Mouse (Mus musculus) hindbrain, embryonic 10.5 days (tissue): ENCODE measurements at regions not wholly inside any gene's neighbourhood (a gene's known extent, or its start where the extent isn't known, plus 50 kb on each side); places are given as distances from the start of the nearest gene placed in this dataset.

Experiments
- DNase-seq: peaks from one replicate; pipeline ENCODE4 v3.0.0-alpha.2; 2017; ENCODE audit warnings: low spot score
- H3K27ac ChIP-seq: fragments of 300-500 bp; sonication (generic); 2 replicates; pipeline ENCODE4 v1.5.1; 2016; ENCODE audit warnings: mild to moderate bottlenecking, moderate library complexity
- H3K27me3 ChIP-seq: fragments of 300-500 bp; sonication (generic); 2 replicates; pipeline ENCODE4 v1.6.1; 2016; ENCODE audit warnings: mild to moderate bottlenecking; ENCODE audit not compliant: poor library complexity, insufficient read depth, severe bottlenecking
- H3K36me3 ChIP-seq: fragments of 300-500 bp; sonication (generic); 2 replicates; pipeline ENCODE4 v1.6.1; 2016; ENCODE audit warnings: mild to moderate bottlenecking, moderate library complexity
- H3K4me1 ChIP-seq: fragments of 300-500 bp; sonication (generic); replicated peaks from 2 replicates; pipeline ENCODE4 v1.6.1; 2016; ENCODE audit warnings: mild to moderate bottlenecking
- H3K4me3 ChIP-seq: fragments of 300-500 bp; sonication (generic); 2 replicates; pipeline ENCODE4 v1.5.1; 2016; ENCODE audit warnings: mild to moderate bottlenecking, moderate library complexity
- H3K9me3 ChIP-seq: fragments of 300-500 bp; sonication (generic); 2 replicates; pipeline ENCODE4 v1.6.1; 2016; ENCODE audit warnings: mild to moderate bottlenecking, moderate library complexity
- WGBS: fragments of 180-500 bp; shearing (Covaris S2); methylation state at CpG from one replicate; pipeline ENCODE4 v1.1.7; 2016; 5-methylcytosine and 5-hydroxymethylcytosine counted together

DNA sequence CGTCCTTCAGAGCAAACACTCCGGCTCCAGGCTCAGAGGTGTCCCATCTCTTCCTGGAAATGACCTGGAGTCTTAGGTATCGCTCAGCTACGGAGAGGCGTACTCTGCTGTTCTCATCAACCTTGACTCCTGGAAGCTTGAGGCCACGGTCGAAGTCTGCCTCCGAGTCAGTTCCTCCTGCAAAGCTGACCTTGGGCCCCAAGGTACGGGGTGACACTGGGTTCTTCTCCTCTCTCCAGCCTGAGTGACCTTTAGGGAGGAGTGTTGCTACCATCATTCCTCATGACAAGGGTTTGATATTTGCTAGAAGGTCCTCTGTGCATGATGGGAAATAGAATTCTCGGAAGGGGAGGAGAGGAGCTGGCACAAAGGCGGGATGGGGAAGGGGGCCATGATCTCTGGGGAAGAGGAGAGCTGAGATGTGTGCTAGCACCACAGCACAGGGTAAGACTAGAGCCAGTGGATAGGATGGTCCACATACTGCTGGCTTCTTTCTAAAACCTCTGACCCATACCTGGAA, 469.0 kb downstream of the Rps24 start:
- Histone ChIP-seq H3K36me3 (no peaks in the 10 kb centered on the region), H3K9me3 (no peaks in the 10 kb centered on the region), H3K4me1 (peaks cover 18% of the 10 kb centered on the region), H3K27me3 (0 out of 2 replicates have a peak, but pooled peaks cover 3% of the 10 kb centered on the region), H3K4me3 (no peak overlapping the region), H3K27ac (no peak overlapping the region)
- DNase-seq: no peak
- 88% methylated on average over 11 of the region's 11 CpGs for WGBS

DNA sequence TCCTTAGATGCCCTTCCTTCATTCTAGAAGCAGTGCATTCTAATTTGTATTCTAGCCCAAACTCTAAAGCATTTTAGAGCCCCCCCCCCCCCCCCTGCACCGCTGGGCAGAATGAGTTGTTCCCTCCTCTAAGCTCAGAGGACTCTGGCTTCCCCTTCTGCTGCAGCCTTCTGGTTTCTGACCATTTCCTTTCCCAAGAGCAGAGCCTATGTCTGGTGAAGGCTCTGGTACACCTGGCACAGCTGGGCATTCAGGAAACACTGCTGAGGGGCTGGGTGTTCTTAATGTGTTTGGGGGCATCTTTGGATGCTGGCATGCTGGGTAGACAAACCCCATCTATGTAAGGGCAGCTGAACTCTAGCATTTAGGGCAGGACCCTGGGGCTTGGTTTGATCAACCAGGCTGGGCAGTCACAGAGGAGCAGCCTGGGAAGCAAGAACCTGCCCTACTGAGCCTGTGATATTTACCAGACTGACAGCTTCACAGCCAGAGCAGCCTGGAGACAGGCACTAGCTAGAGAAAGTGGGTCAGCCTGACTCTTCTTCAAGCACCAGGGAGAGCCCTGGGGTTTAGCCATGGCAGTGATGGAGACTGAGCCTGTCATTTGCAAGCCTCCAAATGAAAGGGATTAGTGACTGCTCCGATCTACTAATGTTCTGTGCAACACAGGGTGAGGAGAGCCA, 469.7 kb downstream of the Rps24 start:
- peaks cover 19% of the 10 kb centered on the region for H3K4me1 ChIP-seq
- DNase-seq: no peak
- no peaks in the 10 kb centered on the region for H3K36me3 ChIP-seq
- H3K27me3 ChIP-seq: 0 out of 2 replicates have a peak, but pooled peaks cover 3% of the 10 kb centered on the region
- WGBS: 84% methylated on average over 2 of the region's 2 CpGs
- H3K27ac ChIP-seq: no peak overlapping the region
- H3K4me3 ChIP-seq: no peak overlapping the region
- no peaks in the 10 kb centered on the region for H3K9me3 ChIP-seq

DNA sequence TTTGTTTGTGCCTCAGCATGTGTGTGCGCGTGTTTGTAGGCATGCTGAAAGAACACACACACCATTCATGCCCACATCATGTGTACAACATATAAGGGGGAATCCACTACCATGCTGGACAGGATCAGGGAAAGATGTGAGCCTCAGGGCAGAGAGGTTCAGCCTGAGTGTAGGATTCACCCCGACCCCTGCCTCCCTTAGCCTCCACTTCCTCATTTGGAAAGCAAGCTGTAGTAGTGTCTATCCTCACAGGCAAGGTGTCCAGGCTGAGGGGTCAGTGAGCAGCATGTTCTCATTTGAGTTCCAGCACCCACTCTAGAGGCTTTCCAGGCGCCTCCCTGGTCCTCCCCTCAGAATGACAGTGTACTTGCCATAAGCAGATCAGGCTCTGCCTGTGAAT, 470.5 kb downstream of the Rps24 start:
- H3K9me3 ChIP-seq: no peaks in the 10 kb centered on the region
- peaks cover 19% of the 10 kb centered on the region for H3K4me1 ChIP-seq
- H3K36me3 ChIP-seq: no peaks in the 10 kb centered on the region
- no peak for DNase-seq
- WGBS: 82% methylated on average over 4 of the region's 4 CpGs
- H3K27me3 ChIP-seq: 0 out of 2 replicates have a peak, but pooled peaks cover 3% of the 10 kb centered on the region
- H3K27ac ChIP-seq: no peak overlapping the region
- no peak overlapping the region for H3K4me3 ChIP-seq

DNA sequence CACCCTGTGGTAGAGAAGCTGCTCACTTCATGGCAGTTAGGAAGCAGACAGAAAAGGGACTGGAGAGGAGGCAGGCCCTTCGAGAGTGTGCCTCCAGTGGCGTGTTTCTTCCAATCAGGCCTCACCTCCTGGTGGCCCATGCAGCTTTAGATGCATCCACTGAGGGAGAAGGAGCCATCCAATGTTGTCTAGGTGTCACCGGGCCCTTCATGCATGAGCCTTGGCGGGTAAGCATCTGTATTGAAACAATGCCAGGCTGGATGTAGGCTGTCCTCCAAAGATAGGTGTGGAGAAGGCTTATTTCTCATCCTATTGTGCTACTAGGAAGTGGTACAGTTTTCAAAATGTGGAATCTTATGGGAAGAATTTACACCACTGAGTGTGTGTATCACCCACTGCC, 471.9 kb downstream of the Rps24 start:
- H3K4me1 ChIP-seq: peaks cover 19% of the 10 kb centered on the region
- no peak for DNase-seq
- 82% methylated on average over 4 of the region's 4 CpGs for WGBS

DNA sequence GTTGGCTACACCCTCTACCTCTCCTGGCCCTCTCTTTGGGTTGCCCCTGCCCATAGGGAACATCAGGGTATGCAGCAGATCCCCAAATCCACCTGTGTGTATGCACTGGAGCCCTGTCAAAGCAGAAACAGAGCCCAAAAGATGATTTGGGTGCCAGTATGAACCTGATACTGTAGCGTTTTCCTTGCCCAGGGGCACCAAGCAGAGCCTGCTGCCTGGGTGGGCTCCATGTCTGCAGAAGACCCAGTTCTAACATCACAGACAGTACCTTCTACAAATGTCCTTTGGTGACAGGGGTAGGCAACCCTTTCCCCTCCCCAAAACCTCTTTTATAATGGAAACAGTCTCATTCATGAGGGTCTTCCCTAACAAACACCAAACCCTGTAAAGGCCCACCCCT, 472.5 kb downstream of the Rps24 start:
- no peaks in the 10 kb centered on the region for H3K9me3 ChIP-seq
- H3K27me3 ChIP-seq: 0 out of 2 replicates have a peak, but pooled peaks cover 3% of the 10 kb centered on the region
- H3K27ac ChIP-seq: no peak overlapping the region
- WGBS: 74% methylated on average over 1 of the region's 1 CpGs
- peaks cover 19% of the 10 kb centered on the region for H3K4me1 ChIP-seq
- H3K36me3 ChIP-seq: no peaks in the 10 kb centered on the region
- DNase-seq: no peak
- H3K4me3 ChIP-seq: no peak overlapping the region

More for the DNA sequence above, 471.9 kb downstream of the Rps24 start:
- Histone ChIP-seq H3K36me3 (no peaks in the 10 kb centered on the region), H3K27ac (no peak overlapping the region), H3K27me3 (0 out of 2 replicates have a peak, but pooled peaks cover 3% of the 10 kb centered on the region), H3K9me3 (no peaks in the 10 kb centered on the region), H3K4me3 (no peak overlapping the region)

DNA sequence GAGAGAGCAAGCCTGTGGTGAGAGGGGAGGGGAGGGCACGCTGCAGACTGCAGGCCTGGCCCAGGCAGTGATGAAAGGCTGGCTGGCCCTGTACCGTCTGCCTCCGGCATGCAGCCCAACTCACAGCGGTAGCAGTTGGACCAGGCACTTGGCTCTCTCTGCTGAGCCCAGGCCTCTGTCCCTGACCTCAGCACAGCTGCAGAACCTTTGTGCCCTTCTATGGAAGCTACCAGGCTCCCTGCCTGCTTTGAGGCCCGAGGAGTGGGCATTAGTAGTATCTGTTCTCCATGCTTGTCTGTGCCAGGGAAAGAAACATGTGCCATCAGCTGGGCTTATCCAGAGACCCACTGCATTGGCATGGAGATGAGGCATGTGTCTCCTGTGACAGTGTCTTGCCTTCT, 473.2 kb downstream of the Rps24 start:
- no peak for DNase-seq
- no peaks in the 10 kb centered on the region for H3K9me3 ChIP-seq
- H3K27me3 ChIP-seq: 0 out of 2 replicates have a peak, but pooled peaks cover 3% of the 10 kb centered on the region
- peak overlapping the region; percentile 56; the same call in 1 of the 2 replicates for H3K27ac ChIP-seq
- peaks cover 19% of the 10 kb centered on the region for H3K4me1 ChIP-seq
- H3K4me3 ChIP-seq: no peak overlapping the region
- 32% methylated on average over 5 of the region's 5 CpGs for WGBS
- H3K36me3 ChIP-seq: no peaks in the 10 kb centered on the region

DNA sequence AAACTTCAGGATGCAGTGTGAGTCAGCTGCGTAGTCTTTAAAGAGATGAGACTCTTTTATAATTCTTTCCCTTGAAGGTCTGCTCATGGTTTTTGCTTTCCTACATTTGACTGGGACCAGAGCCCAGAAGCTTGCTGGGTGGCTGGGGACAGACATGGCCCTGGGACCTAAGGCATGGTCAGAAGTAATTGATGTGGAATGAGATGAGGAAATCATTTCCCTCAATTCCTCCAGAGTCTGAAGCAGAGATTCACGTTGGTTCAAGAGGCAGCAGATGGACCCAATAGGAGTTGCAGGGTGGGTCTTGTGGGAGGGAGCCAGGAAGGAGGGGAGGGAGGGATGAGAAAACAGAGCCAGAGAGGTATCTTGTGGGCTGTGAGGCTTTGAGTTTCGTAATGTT, 473.9 kb downstream of the Rps24 start:
- no peaks in the 10 kb centered on the region for H3K9me3 ChIP-seq
- H3K4me3 ChIP-seq: no peak overlapping the region
- 0 out of 2 replicates have a peak, but pooled peaks cover 3% of the 10 kb centered on the region for H3K27me3 ChIP-seq
- no peak overlapping the region for H3K27ac ChIP-seq
- peaks cover 19% of the 10 kb centered on the region for H3K4me1 ChIP-seq
- 77% methylated on average over 3 of the region's 3 CpGs for WGBS
- H3K36me3 ChIP-seq: no peaks in the 10 kb centered on the region
- DNase-seq: no peak

DNA sequence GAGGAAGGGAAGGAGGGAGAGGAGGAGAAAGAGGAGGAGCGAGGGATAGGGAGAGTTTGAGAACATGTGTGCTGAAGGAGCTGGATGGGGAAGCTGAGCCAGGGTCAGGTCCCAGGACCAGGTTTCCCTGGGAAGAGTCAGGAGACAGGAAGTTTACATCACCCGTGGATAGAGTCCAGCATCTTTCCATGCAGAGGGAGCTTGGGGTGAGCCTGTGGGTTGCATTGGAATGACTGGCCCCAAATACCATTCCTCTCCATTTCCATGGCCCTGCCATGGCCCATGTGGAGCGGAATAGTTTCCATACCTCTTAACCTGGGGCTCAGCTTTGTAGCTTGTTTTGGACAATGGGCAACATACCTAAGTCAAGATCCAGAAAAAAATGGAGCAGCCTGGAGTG, 474.8 kb downstream of the Rps24 start:
- Histone ChIP-seq H3K9me3 (no peaks in the 10 kb centered on the region), H3K27ac (no peak overlapping the region), H3K36me3 (no peaks in the 10 kb centered on the region), H3K27me3 (0 out of 2 replicates have a peak, but pooled peaks cover 3% of the 10 kb centered on the region), H3K4me3 (no peak overlapping the region), H3K4me1 (peaks cover 18% of the 10 kb centered on the region)
- 82% methylated on average over 3 of the region's 3 CpGs for WGBS
- DNase-seq: no peak

DNA sequence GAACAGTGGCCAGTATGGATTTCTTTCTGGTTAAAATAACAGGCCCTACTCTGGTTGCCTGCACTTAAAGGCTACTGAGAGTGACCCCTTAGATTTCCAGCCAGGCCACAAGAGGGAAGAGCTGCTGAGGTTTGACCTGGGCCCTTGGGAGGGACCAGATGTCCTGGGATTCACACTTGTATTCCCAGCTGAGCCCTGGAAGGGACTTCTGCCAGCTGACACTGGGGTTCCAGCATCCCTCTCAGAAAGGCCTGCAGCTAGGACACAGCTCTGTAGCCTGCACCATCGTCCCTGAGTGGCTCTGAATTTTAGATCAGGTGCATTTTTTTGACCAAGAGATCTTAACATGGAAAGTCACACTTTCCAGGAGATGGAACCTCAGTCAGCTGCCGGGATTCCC, 482.7 kb downstream of the Rps24 start:
- Histone ChIP-seq H3K4me3 (no peak overlapping the region), H3K4me1 (peaks cover 19% of the 10 kb centered on the region), H3K27me3 (no peaks in the 10 kb centered on the region), H3K36me3 (no peaks in the 10 kb centered on the region), H3K27ac (peak overlapping the region; percentile 35; the same call in 1 of the 2 replicates), H3K9me3 (no peaks in the 10 kb centered on the region)
- no peak for DNase-seq
- 79% methylated on average over 2 of the region's 2 CpGs for WGBS

DNA sequence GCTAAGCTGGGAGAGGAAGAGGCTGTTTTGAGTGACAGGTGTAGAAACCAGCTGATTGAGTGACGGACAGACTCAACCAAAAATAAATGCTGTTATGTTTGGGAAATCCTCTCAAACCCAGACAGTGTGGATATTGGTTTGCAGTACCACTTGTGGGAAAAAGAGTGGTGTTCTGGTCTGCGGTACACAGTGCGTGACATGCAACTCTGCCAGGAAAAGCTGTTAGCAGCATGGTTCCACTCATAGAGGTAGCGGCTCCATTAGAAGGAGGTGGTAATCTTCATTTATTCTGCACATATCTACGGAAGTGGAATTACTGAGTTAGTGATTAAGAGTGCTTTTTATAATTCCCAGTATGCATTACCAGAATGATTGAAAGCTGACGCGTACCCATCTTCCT, 485.4 kb downstream of the Rps24 start:
- no peaks in the 10 kb centered on the region for H3K27me3 ChIP-seq
- WGBS: 93% methylated on average over 7 of the region's 7 CpGs
- no peak for DNase-seq
- peaks cover 11% of the 10 kb centered on the region for H3K4me1 ChIP-seq
- no peak overlapping the region for H3K27ac ChIP-seq
- H3K9me3 ChIP-seq: no peaks in the 10 kb centered on the region
- no peak overlapping the region for H3K4me3 ChIP-seq
- H3K36me3 ChIP-seq: no peaks in the 10 kb centered on the region

DNA sequence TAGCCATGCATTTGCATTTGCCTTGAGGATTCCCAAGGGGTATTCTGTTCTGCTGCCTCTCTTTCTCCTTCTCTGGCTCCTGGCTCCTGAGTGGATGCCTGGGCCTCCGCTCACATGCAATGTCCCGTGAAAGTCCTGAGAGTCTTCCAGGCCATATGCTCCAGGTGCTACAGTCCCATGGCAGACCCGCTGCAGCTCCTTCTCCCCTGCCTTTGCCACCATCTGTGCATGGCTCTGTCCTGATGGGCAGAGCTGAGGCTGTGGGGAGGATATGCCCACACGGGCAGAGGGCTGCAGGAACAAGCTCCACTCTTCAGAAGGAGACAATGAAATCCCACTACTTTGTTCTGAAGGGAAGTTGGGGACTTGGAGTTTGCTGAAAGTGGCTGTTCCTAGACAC, 485.9 kb upstream of the Zmiz1 start:
- no peak overlapping the region for H3K4me3 ChIP-seq
- H3K9me3 ChIP-seq: no peaks in the 10 kb centered on the region
- WGBS: 82% methylated on average over 4 of the region's 4 CpGs
- no peak for DNase-seq
- H3K27me3 ChIP-seq: no peaks in the 10 kb centered on the region
- peaks cover 11% of the 10 kb centered on the region for H3K4me1 ChIP-seq
- H3K27ac ChIP-seq: no peak overlapping the region
- no peaks in the 10 kb centered on the region for H3K36me3 ChIP-seq

DNA sequence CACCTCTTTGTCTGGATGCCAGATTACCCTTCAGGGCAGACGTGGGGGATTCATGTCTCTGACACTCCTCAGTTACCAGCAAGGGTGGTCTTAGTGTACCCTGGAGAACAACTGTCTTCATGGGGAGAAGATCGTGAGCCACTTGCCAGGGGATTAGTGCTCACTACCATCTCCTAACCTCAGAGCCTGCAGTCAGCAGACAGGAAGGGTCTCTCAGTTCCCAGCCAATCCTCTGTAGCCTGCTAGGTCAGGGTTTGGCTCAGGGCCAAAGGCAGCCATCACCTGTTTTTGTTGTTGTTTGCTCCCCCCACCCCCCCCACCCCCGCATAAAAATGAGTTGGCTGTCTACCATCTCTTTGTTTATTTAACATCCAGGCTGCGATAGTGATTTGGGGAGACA, 485.4 kb upstream of the Zmiz1 start:
- WGBS: 69% methylated on average over 4 of the region's 4 CpGs
- H3K4me1 ChIP-seq: peaks cover 11% of the 10 kb centered on the region
- no peaks in the 10 kb centered on the region for H3K9me3 ChIP-seq
- H3K27ac ChIP-seq: 0 out of 2 replicates have a peak overlapping the region, but pooled peaks have one; percentile 50
- H3K27me3 ChIP-seq: no peaks in the 10 kb centered on the region
- DNase-seq: no peak
- no peaks in the 10 kb centered on the region for H3K36me3 ChIP-seq
- H3K4me3 ChIP-seq: no peak overlapping the region

DNA sequence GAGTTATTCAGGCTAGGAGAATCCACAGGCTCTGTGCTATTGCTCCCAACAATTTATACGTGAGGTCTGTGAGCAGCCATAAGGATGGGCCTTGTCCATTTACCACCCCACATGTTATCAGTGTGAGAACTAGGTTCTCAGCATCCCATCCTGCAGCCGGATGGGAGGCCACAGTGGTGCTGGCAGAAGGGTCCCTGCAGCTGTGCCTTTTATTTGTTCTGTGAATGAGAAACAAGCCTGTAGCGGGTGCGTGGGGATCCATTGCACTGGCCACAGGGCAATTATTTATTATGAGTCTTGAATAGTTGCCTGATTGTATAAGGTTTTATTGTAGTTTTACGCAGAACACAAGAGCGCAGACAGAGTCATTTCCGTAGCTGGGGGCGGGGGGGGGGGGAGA, 476.5 kb upstream of the Zmiz1 start:
- Histone ChIP-seq H3K27me3 (peaks cover 4% of the 10 kb centered on the region; the same call in 1 of the 2 replicates), H3K9me3 (peaks cover 6% of the 10 kb centered on the region; the same call in 1 of the 2 replicates), H3K36me3 (no peaks in the 10 kb centered on the region), H3K4me1 (peaks cover 30% of the 10 kb centered on the region), H3K4me3 (no peak overlapping the region), H3K27ac (peak overlapping the region; percentile 40)
- WGBS: 77% methylated on average over 8 of the region's 8 CpGs
- no peak for DNase-seq
